Mouse (Mus musculus) c-Kit-negative CD71-positive TER-119-positive erythroid progenitor cells, embryonic 14.5 days (primary cell): ENCODE data around the gene Lgals3bp.

Source experiments
- DNase-seq: peaks from one replicate; pipeline ENCODE4 v3.0.0-alpha.2; 2013; ENCODE audit warnings: low read depth, low spot score

The Lgals3bp gene

GRCm38 (mm10) chr11:118401760-118402280 is at the start of gene Lgals3bp:
Gene Lgals3bp, minus strand, starts transcription at chr11:118402092.
- DNase-seq = no peak

- DNase-seq = no peak
These were observed 49.3 kb upstream of the Lgals3bp start for GRCm38 (mm10) chr11:118451211-118451610.

GRCm38 (mm10) chr11:118448385-118448784 is 46.5 kb upstream of the Lgals3bp start:
- no peak for DNase-seq

DNA sequence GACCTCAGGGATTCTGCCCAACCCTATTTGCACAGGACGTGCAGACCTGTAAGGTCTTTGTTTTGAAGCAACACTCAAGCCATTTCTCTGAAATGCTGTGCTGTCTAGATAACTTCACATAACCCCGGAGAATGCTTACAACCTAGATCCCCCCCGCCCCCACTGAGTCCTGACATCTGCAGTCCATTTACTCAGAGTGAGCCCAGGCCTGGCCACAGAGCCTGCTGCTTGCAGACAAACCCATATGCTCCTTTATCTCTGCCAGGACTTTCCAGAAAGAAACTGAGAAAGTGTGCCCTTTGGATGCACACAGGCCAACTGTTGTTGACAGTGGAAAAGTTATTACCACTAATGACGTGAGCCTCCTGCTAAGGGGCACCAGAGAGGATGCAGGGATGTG is 45.5 kb upstream of the Lgals3bp start:
- DNase-seq = no peak

- DNase-seq = peak; percentile 48
These were observed 44.0 kb upstream of the Lgals3bp start for GRCm38 (mm10) chr11:118445843-118446242.

DNA sequence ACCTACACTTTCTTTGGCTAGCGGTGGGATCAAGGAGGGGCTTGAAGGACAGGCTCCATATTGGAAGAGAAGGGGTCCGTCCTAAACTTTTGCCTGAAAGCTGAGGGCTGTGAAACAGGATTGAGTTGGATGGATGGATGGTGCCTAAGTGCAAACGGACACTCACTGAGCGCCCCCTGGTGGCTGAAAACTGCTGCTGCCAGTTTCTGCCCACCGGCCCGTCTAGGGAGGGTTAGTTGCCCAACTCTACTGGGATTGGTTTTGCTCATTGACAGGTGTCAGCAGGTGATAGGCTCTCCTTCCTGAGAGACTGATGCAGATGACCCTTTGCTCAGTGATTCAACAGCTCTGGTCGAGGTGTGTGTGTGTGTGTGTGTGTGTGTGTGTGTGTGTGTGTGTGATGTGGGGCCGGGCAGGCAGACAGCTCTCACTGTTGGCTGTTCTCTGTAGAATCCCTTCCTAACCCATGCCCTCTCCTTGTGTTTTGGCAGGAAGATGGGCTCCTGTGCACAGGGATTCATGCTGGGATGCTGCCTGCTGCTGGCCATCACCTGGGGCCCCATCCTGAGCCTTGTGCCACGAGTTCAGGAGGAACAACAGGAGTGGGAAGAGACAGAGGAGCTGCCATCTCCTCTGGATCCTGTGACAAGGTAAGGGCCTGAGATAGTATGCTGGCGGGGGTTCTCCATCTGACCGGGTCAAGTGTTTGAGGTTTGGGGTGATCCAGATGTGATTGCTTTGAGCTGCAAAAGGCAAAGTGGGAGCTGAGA is 41.5 kb upstream of the Lgals3bp start:
- DNase-seq = no peak

- no peak for DNase-seq
These were observed 40.8 kb upstream of the Lgals3bp start for GRCm38 (mm10) chr11:118442691-118443090.

DNA sequence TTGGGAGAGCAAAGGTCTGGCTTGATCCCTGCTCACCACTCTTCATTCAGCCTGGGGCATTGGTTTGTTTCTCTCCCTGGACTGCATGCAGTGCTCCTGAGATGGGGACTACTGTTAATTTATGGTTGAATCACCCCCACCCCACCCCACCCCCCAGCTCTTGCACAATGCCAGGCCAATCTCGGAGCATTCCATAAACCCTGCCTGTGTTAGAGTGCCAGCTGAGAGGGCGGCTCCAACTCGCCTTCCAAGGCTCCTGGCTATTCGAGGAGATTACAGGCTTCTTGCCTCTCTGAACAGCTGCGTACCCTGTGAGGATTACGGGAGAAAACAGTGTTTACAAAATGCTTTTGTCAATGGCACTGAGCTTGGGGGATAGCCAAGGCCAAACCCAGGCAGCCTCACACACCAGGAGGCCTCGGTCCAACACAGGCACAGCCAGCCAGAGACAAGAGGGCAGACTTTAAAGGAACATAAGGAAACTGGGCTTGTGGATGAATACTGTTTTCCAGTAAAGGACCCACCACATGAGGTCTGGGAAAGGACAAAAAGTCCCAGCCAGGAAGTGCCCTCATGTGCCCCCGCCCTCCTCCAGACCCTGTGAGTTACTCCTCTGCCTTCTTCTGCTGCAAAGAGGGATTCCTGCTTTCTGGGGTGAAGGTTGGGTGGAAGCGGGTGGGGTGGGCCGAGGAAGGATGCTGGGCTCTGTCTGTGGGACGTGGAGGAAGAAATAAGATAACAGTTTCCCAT is 36.9 kb upstream of the Lgals3bp start:
- DNase-seq = no peak

- DNase-seq = no peak
These were observed 34.6 kb upstream of the Lgals3bp start for GRCm38 (mm10) chr11:118436471-118436935.

- DNase-seq = no peak
These were observed 32.2 kb upstream of the Lgals3bp start for GRCm38 (mm10) chr11:118434093-118434492.

DNA sequence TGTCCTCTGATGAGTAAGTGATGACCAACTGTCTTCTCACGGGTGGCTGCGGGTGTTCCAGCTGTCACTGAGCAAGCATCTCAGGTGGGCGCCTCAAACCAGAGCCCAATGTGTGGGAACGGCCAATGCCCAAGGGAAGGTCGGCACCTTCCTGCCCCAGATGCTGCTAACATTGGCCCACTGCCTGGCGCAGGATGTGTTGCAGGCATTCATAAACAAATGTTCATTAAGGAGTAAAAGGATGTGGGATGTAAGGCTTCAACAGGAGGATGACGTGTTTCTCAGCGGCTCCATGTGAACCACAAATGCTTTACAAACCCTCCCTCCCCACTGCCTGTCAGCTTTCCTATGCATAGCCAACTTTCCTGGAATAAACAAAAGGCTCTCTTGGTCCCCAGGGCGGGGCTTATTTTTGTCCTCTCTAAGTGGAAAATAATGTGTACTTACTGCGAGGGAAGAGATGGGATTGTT is 31.5 kb upstream of the Lgals3bp start:
- DNase-seq = no peak

- DNase-seq = no peak
These were observed 29.4 kb upstream of the Lgals3bp start for GRCm38 (mm10) chr11:118431100-118431948.

DNA sequence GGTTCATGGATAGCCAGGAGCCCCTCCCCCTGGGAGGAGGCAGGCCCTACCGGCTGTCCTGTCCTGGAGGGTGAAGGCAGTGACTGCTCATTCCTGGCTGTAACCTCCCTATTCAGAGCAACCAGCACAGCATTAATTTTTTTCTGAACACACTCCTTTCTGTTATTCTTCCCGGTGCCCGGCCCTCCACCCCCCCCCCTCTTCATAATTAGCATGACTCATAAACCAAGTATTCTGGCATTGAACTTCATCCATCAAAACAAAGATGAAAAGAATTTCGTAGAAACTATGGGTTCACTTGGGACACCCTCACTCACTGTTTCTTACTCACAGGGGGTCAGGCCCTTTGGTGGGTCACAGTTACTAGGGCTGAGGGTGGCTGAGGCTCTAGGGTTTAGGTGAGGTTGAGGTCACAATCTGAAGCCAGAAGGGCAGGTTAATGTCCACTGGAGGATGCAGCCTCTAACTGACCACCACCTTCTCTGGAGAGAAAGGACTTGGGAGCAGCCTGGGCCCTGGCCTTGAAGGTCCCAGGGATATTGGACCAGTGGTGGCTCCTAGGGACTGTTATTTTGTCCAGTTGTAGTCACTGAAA is 28.5 kb upstream of the Lgals3bp start:
- DNase-seq = no peak

- DNase-seq = no peak
These were observed 27.2 kb upstream of the Lgals3bp start for GRCm38 (mm10) chr11:118428944-118429709.

DNA sequence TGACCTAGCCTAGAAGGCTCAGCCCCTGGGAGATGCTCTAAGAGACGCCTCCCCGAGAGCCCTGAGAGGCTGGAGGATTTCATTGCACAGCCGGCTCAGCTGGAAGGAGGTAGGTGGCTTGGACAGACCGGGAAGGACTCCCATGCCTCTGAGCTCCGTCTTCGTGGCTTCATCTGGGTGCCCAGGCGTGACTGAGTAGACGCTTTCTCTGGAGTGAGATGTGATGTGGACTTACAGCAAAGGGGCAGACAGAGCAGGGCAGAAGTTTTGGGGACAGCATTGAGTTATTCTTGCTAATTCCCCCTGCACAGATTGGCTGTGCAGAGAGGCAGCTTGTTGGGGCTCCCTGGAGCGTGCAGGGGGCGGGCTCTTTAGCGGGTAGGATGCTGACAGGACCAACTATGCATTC is 26.6 kb upstream of the Lgals3bp start:
- no peak for DNase-seq

DNA sequence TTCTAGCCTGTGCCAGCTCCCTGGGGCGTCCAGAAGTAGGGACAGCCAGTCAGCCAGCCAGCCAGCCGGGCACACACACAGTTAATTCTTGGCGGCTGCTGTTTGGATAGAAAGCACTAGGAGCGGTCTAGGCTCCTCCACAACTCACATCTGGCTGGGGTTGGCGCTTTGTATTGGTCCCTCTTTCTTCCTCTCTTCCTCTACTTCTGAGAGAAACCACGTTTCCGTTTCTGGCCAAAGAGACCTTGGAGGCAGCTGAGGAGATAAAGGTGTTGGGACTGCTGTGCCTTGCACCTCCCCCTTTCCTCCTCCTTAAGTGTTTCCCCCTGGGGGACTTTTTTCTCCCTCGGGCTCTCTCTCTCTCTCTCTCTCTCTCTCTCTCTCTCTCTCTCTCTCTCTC is 26.1 kb upstream of the Lgals3bp start, which contains the start of gene C1qtnf1:
TSS of gene C1qtnf1 (plus strand) at position 218 of the 400 bp plus-strand sequence.
- DNase-seq = no peak

GRCm38 (mm10) chr11:118427266-118427779 is 25.4 kb upstream of the Lgals3bp start:
- no peak for DNase-seq

DNA sequence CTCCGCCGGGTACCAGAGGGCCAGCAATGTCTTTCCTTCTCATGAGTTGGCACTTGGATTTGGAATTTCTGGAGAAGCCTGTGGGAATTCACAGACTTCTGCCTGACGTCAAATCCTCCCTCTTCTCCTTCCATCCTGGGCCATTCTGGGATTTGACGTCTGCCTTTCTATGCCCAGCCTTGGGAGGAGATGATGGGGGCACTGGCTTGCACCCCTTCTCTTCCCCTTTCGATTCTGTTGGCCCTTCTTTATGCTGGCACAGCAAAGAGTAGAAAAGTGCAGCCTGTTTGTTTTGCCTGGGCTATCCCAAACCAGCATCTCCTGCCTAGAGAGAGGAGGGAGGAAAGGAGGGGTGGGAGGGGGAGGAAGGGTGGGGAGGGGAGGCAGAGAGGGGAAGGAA is 24.9 kb upstream of the Lgals3bp start:
- no peak for DNase-seq

GRCm38 (mm10) chr11:118424621-118425335 is 22.9 kb upstream of the Lgals3bp start:
- no peak for DNase-seq
